Mouse (Mus musculus) embryonic facial prominence, embryonic 15.5 days (tissue): ENCODE measurements at regions not wholly inside any gene's neighbourhood (a gene's known extent, or its start where the extent isn't known, plus 50 kb on each side); places are given as distances from the start of the nearest gene placed in this dataset.
A peak's percentile ranks its signal among the peaks of the same experiment; 100 is the strongest.

Experiments
- ATAC-seq: fragments of 200-750 bp; cut with Nextera tagmentation; 2 replicates; pipeline ENCODE4 v1.8.0; 2017; ENCODE audit warnings: low read depth, moderate TSS enrichment; ENCODE audit not compliant: insufficient number of reproducible peaks, low FRiP score, low TSS enrichment
- H3K27ac ChIP-seq: fragments of 300-500 bp; sonication (generic); replicated peaks from 2 replicates; pipeline ENCODE4 v1.5.1; 2015; ENCODE audit warnings: mild to moderate bottlenecking, inconsistent platforms
- H3K27me3 ChIP-seq: fragments of 300-500 bp; sonication (generic); 2 replicates; pipeline ENCODE4 v1.6.1; 2015; ENCODE audit warnings: inconsistent platforms
- H3K36me3 ChIP-seq: fragments of 300-500 bp; sonication (generic); 2 replicates; pipeline ENCODE4 v1.6.1; 2015; ENCODE audit warnings: mild to moderate bottlenecking, inconsistent platforms
- H3K4me1 ChIP-seq: fragments of 300-500 bp; sonication (generic); 2 replicates; pipeline ENCODE4 v1.6.1; 2015; ENCODE audit warnings: inconsistent platforms
- H3K4me2 ChIP-seq: fragments of 300-500 bp; sonication (generic); replicated peaks from 2 replicates; pipeline ENCODE4 v1.6.1; 2015; ENCODE audit warnings: mild to moderate bottlenecking, inconsistent platforms
- H3K4me3 ChIP-seq: fragments of 300-500 bp; sonication (generic); replicated peaks from 2 replicates; pipeline ENCODE4 v1.5.1; 2015; ENCODE audit warnings: mild to moderate bottlenecking, inconsistent platforms
- H3K9ac ChIP-seq: fragments of 300-500 bp; sonication (generic); 2 replicates; pipeline ENCODE4 v1.6.1; 2015; ENCODE audit warnings: inconsistent platforms
- H3K9me3 ChIP-seq: fragments of 300-500 bp; sonication (generic); replicated peaks from 2 replicates; pipeline ENCODE4 v1.6.1; 2016; ENCODE audit warnings: inconsistent platforms
- WGBS: fragments of 180-500 bp; shearing (Covaris S2); methylation state at CpG from one replicate; pipeline ENCODE4 v1.1.7; 2015; 5-methylcytosine and 5-hydroxymethylcytosine counted together

- no peak for ATAC-seq
- H3K9ac ChIP-seq, result no peak overlapping the region
- H3K4me3 ChIP-seq, result no peak overlapping the region
- no peaks in the 10 kb centered on the region for H3K9me3 ChIP-seq
- no peaks in the 10 kb centered on the region for H3K36me3 ChIP-seq
- no peaks in the 10 kb centered on the region for H3K27me3 ChIP-seq
- WGBS, result 60% methylated on average over 8 of the region's 8 CpGs
- no peaks in the 10 kb centered on the region for H3K4me1 ChIP-seq
- no peak overlapping the region for H3K4me2 ChIP-seq
- H3K27ac ChIP-seq, result no peak overlapping the region
Observed at GRCm38 (mm10) chr13:45281106-45281505, 108.4 kb upstream of the Mylip start.

- WGBS, result 92% methylated on average over 2 of the region's 2 CpGs
- Histone ChIP-seq H3K4me3 (no peak overlapping the region), H3K27ac (no peak overlapping the region), H3K9ac (no peak overlapping the region), H3K4me2 (no peak overlapping the region), H3K9me3 (no peaks in the 10 kb centered on the region), H3K4me1 (no peaks in the 10 kb centered on the region), H3K27me3 (no peaks in the 10 kb centered on the region), H3K36me3 (no peaks in the 10 kb centered on the region)
- no peak for ATAC-seq
Observed at GRCm38 (mm10) chr13:45286651-45287050, 102.9 kb upstream of the Mylip start.

GRCm38 (mm10) chr13:45287217-45287616 is 102.3 kb upstream of the Mylip start:
- no peak overlapping the region for H3K4me2 ChIP-seq
- no peaks in the 10 kb centered on the region for H3K4me1 ChIP-seq
- H3K4me3 ChIP-seq, result no peak overlapping the region
- 91% methylated on average over 4 of the region's 4 CpGs for WGBS
- no peaks in the 10 kb centered on the region for H3K9me3 ChIP-seq
- no peak overlapping the region for H3K27ac ChIP-seq
- no peaks in the 10 kb centered on the region for H3K27me3 ChIP-seq
- no peak for ATAC-seq
- no peak overlapping the region for H3K9ac ChIP-seq
- no peaks in the 10 kb centered on the region for H3K36me3 ChIP-seq

GRCm38 (mm10) chr13:45289976-45290375 is 99.6 kb upstream of the Mylip start:
- no peaks in the 10 kb centered on the region for H3K36me3 ChIP-seq
- ATAC-seq, result no peak
- WGBS, result 93% methylated on average over 11 of the region's 11 CpGs

GRCm38 (mm10) chr13:45294691-45295090 is 94.9 kb upstream of the Mylip start:
- Histone ChIP-seq H3K27ac (no peak overlapping the region), H3K27me3 (no peaks in the 10 kb centered on the region), H3K4me3 (no peak overlapping the region), H3K36me3 (no peaks in the 10 kb centered on the region), H3K4me2 (no peak overlapping the region), H3K9ac (no peak overlapping the region), H3K4me1 (no peaks in the 10 kb centered on the region), H3K9me3 (no peaks in the 10 kb centered on the region)
- no peak for ATAC-seq
- WGBS, result 84% methylated on average over 10 of the region's 10 CpGs

More at GRCm38 (mm10) chr13:45289976-45290375, 99.6 kb upstream of the Mylip start:
- Histone ChIP-seq H3K4me3 (no peak overlapping the region), H3K4me1 (no peaks in the 10 kb centered on the region), H3K4me2 (no peak overlapping the region), H3K9ac (no peak overlapping the region), H3K27ac (no peak overlapping the region), H3K27me3 (no peaks in the 10 kb centered on the region), H3K9me3 (no peaks in the 10 kb centered on the region)

DNA sequence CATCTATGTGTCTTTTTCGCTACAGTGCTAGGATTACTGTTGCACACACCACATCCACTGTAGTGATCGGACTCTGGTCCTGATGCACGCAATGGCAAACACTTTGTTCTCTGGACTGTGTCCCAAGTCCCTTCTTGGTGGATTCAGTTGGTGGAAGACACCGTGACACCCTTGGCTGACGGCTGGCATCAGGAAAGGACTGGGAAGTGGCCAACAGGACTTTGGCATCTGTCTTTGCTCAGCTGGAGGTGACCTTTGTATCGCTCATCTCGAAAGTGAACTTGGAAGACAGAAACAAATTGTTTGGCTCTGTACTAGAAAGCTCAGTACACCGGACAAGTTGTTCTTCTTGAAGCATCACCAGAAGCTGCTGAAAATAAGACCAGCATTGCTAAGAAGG is 88.9 kb upstream of the Mylip start:
- H3K36me3 ChIP-seq, result no peaks in the 10 kb centered on the region
- WGBS, result 88% methylated on average over 8 of the region's 8 CpGs
- no peaks in the 10 kb centered on the region for H3K27me3 ChIP-seq
- H3K4me2 ChIP-seq, result no peak overlapping the region
- no peaks in the 10 kb centered on the region for H3K9me3 ChIP-seq
- H3K9ac ChIP-seq, result no peak overlapping the region
- H3K4me1 ChIP-seq, result no peaks in the 10 kb centered on the region
- no peak overlapping the region for H3K27ac ChIP-seq
- no peak for ATAC-seq
- H3K4me3 ChIP-seq, result no peak overlapping the region

DNA sequence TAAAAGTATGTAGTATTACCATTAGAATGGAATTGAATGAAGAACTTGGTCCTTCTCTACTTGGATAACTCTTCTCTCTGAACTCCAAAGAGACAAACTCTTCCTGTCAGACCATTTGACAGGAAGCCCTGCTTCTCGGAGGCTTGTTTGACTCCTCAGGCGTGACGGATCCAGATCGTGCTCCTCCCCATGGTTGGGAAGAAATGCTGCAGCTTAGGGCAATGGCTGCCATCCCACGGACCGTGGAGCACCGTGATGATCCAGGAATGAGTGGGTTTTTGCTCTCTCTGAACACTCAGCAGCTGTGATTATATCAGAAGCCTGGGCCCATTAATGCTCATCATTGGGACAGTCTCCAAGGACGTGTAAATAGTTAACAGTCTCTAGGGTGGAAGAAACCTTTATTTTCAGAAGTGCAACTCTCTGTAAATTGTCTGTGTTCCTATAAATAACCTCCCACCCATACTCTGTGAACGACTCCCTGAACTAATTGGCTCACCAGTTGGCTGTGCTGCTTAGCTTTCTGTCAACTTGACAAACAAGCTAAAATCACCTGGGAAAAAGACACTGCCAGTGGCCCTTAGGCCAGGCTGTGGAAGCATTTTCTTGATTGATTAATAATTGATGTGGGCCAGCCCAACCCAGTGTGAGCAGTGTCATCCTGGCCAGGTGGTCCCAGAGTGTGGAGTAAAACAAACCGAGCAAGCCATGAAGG is 88.2 kb upstream of the Mylip start:
- WGBS, result 77% methylated on average over 10 of the region's 10 CpGs
- no peaks in the 10 kb centered on the region for H3K9me3 ChIP-seq
- H3K36me3 ChIP-seq, result no peaks in the 10 kb centered on the region
- ATAC-seq, result no peak
- H3K27ac ChIP-seq, result no peak overlapping the region
- no peak overlapping the region for H3K9ac ChIP-seq
- H3K4me3 ChIP-seq, result no peak overlapping the region
- H3K27me3 ChIP-seq, result no peaks in the 10 kb centered on the region
- H3K4me1 ChIP-seq, result no peaks in the 10 kb centered on the region
- H3K4me2 ChIP-seq, result no peak overlapping the region

- 71% methylated on average over 6 of the region's 6 CpGs for WGBS
- no peak for ATAC-seq
Observed at GRCm38 (mm10) chr13:45302796-45303195, 86.7 kb upstream of the Mylip start.

GRCm38 (mm10) chr13:45306177-45306576 is 83.4 kb upstream of the Mylip start:
- Histone ChIP-seq H3K36me3 (no peaks in the 10 kb centered on the region), H3K9ac (no peak overlapping the region), H3K4me1 (no peaks in the 10 kb centered on the region), H3K27me3 (no peaks in the 10 kb centered on the region), H3K27ac (no peak overlapping the region), H3K4me3 (no peak overlapping the region), H3K4me2 (no peak overlapping the region), H3K9me3 (no peaks in the 10 kb centered on the region)
- peak; percentile 54; the same call in 1 of the 2 replicates for ATAC-seq
- WGBS, result 34% methylated on average over 5 of the region's 5 CpGs

More at GRCm38 (mm10) chr13:45302796-45303195, 86.7 kb upstream of the Mylip start:
- Histone ChIP-seq H3K27ac (no peak overlapping the region), H3K4me3 (no peak overlapping the region), H3K9ac (no peak overlapping the region), H3K4me1 (no peaks in the 10 kb centered on the region), H3K27me3 (no peaks in the 10 kb centered on the region), H3K36me3 (no peaks in the 10 kb centered on the region), H3K4me2 (no peak overlapping the region), H3K9me3 (no peaks in the 10 kb centered on the region)

- Histone ChIP-seq H3K27me3 (no peaks in the 10 kb centered on the region), H3K36me3 (no peaks in the 10 kb centered on the region), H3K9me3 (no peaks in the 10 kb centered on the region), H3K4me1 (no peaks in the 10 kb centered on the region), H3K4me3 (no peak overlapping the region), H3K27ac (no peak overlapping the region), H3K9ac (no peak overlapping the region), H3K4me2 (no peak overlapping the region)
- ATAC-seq, result no peak
- WGBS, result 94% methylated on average over 3 of the region's 3 CpGs
Observed at GRCm38 (mm10) chr13:45307226-45307625, 82.3 kb upstream of the Mylip start.

DNA sequence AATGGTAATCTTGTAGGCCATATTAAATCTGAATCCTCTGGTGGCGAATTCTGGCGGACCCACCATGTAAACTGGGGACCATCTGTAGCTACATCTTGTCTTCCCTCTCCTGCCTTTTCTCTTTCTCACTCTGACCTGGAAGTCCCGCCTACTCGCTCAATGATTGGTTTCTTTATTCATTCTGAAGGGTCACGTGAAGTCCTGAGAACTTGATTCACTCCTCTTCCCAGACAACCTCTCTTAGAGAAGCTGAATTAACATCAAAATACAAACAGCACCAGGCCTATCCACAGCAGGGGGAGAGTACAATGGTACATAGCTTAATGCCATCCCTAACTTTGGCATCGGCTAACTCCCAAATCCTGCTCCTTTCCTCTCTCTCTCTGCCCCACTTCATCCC is 69.9 kb upstream of the Mylip start:
- Histone ChIP-seq H3K4me1 (no peaks in the 10 kb centered on the region), H3K27ac (no peak overlapping the region), H3K4me2 (no peak overlapping the region), H3K9me3 (no peaks in the 10 kb centered on the region), H3K4me3 (no peak overlapping the region), H3K36me3 (no peaks in the 10 kb centered on the region), H3K9ac (no peak overlapping the region), H3K27me3 (no peaks in the 10 kb centered on the region)
- no peak for ATAC-seq
- WGBS, result 87% methylated on average over 6 of the region's 6 CpGs

DNA sequence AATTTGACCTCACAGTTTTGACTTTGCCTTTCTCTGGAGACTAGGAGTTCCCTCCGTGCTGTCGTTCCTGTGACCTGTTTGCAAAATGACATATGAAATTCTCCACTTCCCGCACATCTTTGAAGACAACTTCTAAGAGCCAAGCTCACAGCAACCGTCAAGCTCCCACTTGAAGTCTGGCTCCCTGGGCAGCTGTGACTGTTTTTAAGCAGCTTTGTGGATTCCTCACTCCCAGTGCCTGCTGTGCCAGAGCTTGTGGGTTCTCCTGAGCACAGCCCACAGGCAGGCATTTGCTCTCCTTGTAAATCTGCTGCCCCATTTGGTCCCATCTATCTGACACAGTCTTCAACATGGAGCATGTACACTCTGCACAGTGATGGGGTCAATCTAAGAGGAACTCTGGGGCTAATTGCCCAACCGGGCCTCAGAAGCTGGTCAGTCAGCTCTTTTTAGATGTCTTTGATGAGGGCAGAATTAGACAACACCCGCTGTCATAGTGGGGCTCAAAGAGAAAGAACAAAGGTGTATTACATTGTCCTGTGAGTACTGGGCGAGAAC is 63.7 kb upstream of the Mylip start:
- no peak overlapping the region for H3K4me2 ChIP-seq
- H3K4me3 ChIP-seq, result no peak overlapping the region
- no peaks in the 10 kb centered on the region for H3K9me3 ChIP-seq
- no peak for ATAC-seq
- no peaks in the 10 kb centered on the region for H3K36me3 ChIP-seq
- no peak overlapping the region for H3K9ac ChIP-seq
- no peaks in the 10 kb centered on the region for H3K4me1 ChIP-seq
- H3K27me3 ChIP-seq, result no peaks in the 10 kb centered on the region
- 59% methylated on average over 7 of the region's 7 CpGs for WGBS
- no peak overlapping the region for H3K27ac ChIP-seq
